Mouse (Mus musculus): ENCODE measurements around the gene Ssbp2. TPM values are rescaled to one million over a fixed set of nuclear protein-coding genes. Genes with fewer than 3 reads are reported as not detected.

Gene Ssbp2
- polyA plus RNA-seq, 1 experiment, result 15.1 TPM

DNA sequence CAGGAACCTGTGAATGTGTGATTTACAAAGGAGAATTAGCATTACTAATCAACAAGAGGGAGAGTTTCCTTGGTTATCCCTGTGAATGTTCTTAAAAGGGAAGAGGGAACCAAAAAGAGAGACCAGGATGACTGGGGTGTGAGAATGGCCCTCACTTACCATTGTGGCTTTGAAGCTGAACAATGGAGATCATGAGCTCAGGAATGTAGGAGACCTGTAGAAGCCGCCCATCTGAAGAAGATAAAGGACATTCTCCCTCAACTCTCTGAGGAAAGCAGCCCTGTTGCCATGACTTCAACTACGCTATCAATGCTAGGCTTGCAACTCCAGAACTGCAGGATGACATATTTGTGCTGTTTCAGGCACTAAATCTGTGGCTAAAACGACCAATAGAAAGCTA is 22.2 kb upstream of the Ssbp2 start:
- TF ChIP-seq CTCF (IDR thresholded peaks at IDR 0.05; ENCODE audit: insufficient read depth, low read length), result no peak
- TF ChIP-seq POLR2A (IDR thresholded peaks at IDR 0.05; ENCODE audit: borderline replicate concordance, extremely low read depth, low read depth, low read length), result no peak
- no peak for DNase-seq
- 71% methylated on average over 3 of the region's 3 CpGs for WGBS
- Histone ChIP-seq H3K4me3 (replicated peaks; ENCODE audit: extremely low read depth, low read depth, low read length) (no peak overlapping the region), H3K4me1 (ENCODE audit: control insufficient read depth, insufficient read depth, low read length) (no peaks in the 10 kb centered on the region)

DNA sequence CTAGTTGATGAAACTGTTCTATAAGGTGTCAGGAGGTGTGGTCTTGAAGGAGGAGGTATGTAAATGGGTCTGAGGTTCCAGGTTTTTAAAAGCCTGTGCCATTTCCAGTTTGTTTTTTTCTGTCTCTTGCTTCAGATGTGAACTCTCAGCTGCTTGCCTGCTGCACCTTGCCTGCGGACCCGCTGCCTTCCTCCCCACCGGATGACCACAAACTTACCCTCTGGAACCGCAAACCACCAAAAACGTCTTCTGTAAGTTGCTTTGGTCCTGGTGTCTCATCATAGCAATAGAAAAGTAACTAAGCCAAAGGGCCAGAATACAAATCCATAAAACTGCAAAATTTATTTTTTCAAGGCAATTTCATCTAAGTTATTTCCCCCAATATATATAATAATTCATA is 18.6 kb upstream of the Ssbp2 start:
- no peak for DNase-seq
- TF ChIP-seq POLR2A (IDR thresholded peaks at IDR 0.05; ENCODE audit: borderline replicate concordance, extremely low read depth, low read depth, low read length) (no peak), CTCF (IDR thresholded peaks at IDR 0.05; ENCODE audit: insufficient read depth, low read length) (no peak)
- Histone ChIP-seq H3K4me3 (replicated peaks; ENCODE audit: extremely low read depth, low read depth, low read length) (no peak overlapping the region), H3K4me1 (ENCODE audit: control insufficient read depth, insufficient read depth, low read length) (no peaks in the 10 kb centered on the region)
- 82% methylated on average over 5 of the region's 5 CpGs for WGBS

DNA sequence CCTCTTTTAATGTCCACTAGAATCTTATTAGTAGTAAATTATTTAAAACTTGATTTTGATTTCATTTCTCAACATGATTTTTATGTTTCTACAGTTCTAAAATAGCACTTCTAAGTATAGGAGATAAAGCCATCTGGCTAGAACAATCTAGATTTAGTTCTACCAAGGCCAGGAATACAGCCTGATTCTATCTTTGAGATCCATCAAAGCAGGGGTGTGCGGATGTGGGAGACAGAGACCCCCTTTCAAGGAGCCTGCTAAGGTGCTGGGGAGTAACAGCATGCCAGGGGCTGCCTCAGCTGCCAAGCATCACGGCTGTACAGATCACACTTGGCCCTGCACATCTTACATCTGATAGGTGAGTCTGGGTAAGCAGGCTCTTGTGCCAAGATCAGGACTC is 13.4 kb upstream of the Ssbp2 start:
- no peak for TF ChIP-seq POLR2A (IDR thresholded peaks at IDR 0.05; ENCODE audit: borderline replicate concordance, extremely low read depth, low read depth, low read length)
- TF ChIP-seq CTCF (IDR thresholded peaks at IDR 0.05; ENCODE audit: insufficient read depth, low read length), result no peak
- 93% methylated on average over 2 of the region's 2 CpGs for WGBS
- H3K4me3 ChIP-seq (replicated peaks; ENCODE audit: extremely low read depth, low read depth, low read length), result no peak overlapping the region
- DNase-seq, result no peak
- H3K4me1 ChIP-seq (ENCODE audit: control insufficient read depth, insufficient read depth, low read length), result no peaks in the 10 kb centered on the region

DNA sequence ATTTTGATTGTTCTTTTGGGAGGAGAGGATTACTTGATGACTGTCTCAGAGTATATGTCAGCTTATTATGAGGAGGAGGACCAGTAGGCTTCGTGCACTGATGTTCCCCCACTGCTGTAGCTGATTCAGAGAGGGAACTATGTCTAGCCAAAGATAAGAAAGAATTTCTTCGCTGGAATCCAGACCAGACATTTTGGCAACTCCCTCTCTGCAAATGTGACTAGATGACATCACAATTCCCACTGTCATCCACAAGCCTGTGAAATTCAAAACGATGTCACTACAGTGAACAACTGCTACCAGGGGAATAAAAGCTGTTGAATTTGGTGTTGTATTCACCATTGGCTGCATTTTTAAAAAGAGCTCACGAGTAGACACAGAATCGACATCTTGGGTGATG is 11.1 kb upstream of the Ssbp2 start:
- no peak for DNase-seq
- 56% methylated on average over 5 of the region's 5 CpGs for WGBS
- H3K4me1 ChIP-seq (ENCODE audit: control insufficient read depth, insufficient read depth, low read length), result no peaks in the 10 kb centered on the region
- no peak for TF ChIP-seq CTCF (IDR thresholded peaks at IDR 0.05; ENCODE audit: insufficient read depth, low read length)
- no peak for TF ChIP-seq POLR2A (IDR thresholded peaks at IDR 0.05; ENCODE audit: borderline replicate concordance, extremely low read depth, low read depth, low read length)
- no peak overlapping the region for H3K4me3 ChIP-seq (replicated peaks; ENCODE audit: extremely low read depth, low read depth, low read length)

DNA sequence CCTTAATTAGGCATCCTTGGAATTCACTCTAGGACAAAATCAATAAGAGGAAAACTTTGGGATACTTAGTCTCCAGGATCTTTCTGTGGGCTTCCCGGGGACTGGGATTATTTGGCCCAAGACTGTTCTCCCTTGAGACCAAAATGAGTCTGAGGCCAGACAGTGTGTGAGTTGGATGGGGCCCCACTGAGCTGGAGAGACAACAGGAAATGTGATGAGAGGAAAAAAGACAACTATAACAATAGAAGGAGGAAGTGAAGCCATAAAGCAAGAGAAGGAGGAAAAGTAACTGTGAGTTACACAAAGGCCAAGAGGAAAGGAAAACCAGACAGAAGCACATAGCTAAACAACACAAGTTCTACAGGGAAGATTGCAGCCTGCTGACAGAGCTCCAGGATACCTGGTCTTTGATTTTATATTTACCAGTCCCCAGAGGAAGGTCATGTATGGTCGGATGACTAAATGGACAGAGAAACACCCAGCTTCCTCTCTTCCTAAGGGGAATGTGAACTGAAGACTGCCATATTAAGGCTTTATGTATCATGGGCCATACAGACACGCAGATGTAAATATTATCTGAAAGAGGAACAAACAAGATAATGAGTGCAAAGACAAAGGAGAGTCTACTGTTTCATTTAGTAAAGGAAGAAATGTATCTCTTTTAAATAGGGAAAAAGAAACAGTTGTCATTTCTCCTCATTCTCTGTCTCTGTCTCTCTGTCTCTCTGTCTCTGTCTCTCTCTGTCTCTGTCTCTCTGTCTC is 8.5 kb upstream of the Ssbp2 start:
- no peaks in the 10 kb centered on the region for H3K4me1 ChIP-seq (ENCODE audit: control insufficient read depth, insufficient read depth, low read length)
- H3K4me3 ChIP-seq (replicated peaks; ENCODE audit: extremely low read depth, low read depth, low read length), result no peak overlapping the region
- TF ChIP-seq POLR2A (IDR thresholded peaks at IDR 0.05; ENCODE audit: borderline replicate concordance, extremely low read depth, low read depth, low read length) (no peak), CTCF (IDR thresholded peaks at IDR 0.05; ENCODE audit: insufficient read depth, low read length) (no peak)
- DNase-seq, result no peak
- 37% methylated on average over 3 of the region's 3 CpGs for whole genome bisulfite sequencing

DNA sequence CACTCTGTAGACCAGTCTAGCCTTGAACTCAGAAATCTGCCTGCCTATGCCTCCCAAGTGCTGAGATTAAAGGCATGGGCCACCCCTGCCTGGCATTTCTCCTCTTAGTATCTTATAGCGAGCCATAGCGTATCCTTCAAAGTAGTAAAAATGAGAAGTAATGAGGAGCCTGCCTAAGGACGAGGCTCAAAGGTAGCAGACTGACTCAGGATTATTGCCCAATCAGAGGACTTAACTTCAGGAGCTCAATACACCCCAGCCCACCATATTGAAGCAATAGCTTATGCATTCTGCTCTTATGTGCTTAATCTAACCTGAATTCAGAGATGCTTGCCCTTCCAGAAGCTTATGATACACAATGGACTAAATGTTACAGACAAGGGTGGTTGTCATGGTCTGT is 7.8 kb upstream of the Ssbp2 start:
- H3K4me3 ChIP-seq (replicated peaks; ENCODE audit: extremely low read depth, low read depth, low read length), result no peak overlapping the region
- 93% methylated on average over 3 of the region's 3 CpGs for WGBS
- TF ChIP-seq CTCF (IDR thresholded peaks at IDR 0.05; ENCODE audit: insufficient read depth, low read length), result no peak
- DNase-seq, result no peak
- no peaks in the 10 kb centered on the region for H3K4me1 ChIP-seq (ENCODE audit: control insufficient read depth, insufficient read depth, low read length)

DNA sequence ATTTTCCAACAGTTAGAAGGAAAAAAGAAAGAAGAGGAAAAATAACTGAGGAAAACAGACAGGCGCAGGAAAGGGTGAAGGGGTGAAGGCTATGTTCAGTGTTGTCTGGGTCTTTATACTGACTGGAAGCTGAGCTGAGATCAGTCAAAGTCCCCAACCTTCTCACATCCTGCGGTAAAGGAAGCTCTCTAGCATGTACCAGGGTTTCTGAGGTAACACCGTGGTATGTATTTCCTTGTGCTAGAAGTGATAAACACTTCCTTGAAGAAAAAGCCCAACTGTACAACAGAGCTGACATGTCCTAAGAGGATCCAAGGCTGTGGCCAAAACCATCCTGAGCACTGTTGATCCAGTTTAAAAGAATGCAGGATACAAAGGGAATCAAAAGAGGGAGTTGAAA is 6.8 kb upstream of the Ssbp2 start:
- TF ChIP-seq CTCF (IDR thresholded peaks at IDR 0.05; ENCODE audit: insufficient read depth, low read length), result no peak
- no peak for TF ChIP-seq POLR2A (IDR thresholded peaks at IDR 0.05; ENCODE audit: borderline replicate concordance, extremely low read depth, low read depth, low read length)
- WGBS, result 67% methylated on average over 3 of the region's 3 CpGs
- H3K4me3 ChIP-seq (replicated peaks; ENCODE audit: extremely low read depth, low read depth, low read length), result no peak overlapping the region
- no peaks in the 10 kb centered on the region for H3K4me1 ChIP-seq (ENCODE audit: control insufficient read depth, insufficient read depth, low read length)
- DNase-seq, result no peak

DNA sequence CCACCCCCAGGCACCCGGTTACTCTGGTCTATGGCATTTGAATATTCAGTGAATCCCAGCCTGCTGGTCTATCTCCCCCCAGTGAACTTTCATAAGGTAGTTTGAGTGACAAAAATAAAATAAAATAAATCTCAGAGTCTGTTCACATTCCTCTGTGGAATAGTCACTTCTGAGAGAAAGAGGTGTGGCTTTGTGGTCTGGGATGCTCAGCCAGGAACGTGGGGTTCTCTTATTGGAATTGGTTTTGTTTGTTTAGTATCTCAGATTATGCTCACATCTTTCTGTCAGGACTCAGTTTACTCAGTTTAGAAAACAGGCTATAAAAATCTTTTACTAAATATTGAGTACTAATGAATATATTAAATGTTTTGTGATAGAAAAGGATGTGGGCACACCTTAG is 4.0 kb upstream of the Ssbp2 start:
- Histone ChIP-seq H3K4me1 (ENCODE audit: control insufficient read depth, insufficient read depth, low read length) (peaks cover 6% of the 10 kb centered on the region; the same call in 1 of the 2 replicates), H3K4me3 (replicated peaks; ENCODE audit: extremely low read depth, low read depth, low read length) (no peak overlapping the region)
- no peak for DNase-seq
- TF ChIP-seq CTCF (IDR thresholded peaks at IDR 0.05; ENCODE audit: insufficient read depth, low read length) (no peak), POLR2A (IDR thresholded peaks at IDR 0.05; ENCODE audit: borderline replicate concordance, extremely low read depth, low read depth, low read length) (no peak)
- WGBS, result 48% methylated on average over 2 of the region's 2 CpGs

DNA sequence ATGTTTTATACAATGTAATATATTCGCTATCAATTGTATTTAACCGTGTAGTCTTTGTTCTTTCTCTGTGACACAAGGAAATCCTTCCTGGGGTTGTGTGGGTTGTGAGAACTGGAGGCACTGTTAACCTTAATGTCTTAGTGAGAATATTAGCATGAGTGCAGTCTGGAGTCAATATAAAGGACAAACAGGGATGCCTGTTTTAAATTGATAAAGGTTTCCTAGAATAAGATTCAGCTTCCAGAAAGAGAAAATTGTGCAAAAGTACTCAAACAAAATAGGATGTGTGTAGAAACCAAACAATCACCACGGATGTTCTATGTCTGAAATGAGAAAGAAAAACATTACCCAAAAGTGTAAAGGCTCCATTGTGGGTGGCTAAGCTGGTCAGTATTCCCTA is 3.3 kb upstream of the Ssbp2 start:
- 64% methylated on average over 3 of the region's 3 CpGs for WGBS
- TF ChIP-seq POLR2A (IDR thresholded peaks at IDR 0.05; ENCODE audit: borderline replicate concordance, extremely low read depth, low read depth, low read length), result no peak
- TF ChIP-seq CTCF (IDR thresholded peaks at IDR 0.05; ENCODE audit: insufficient read depth, low read length), result no peak
- Histone ChIP-seq H3K4me1 (ENCODE audit: control insufficient read depth, insufficient read depth, low read length) (peaks cover 6% of the 10 kb centered on the region; the same call in 1 of the 2 replicates), H3K4me3 (replicated peaks; ENCODE audit: extremely low read depth, low read depth, low read length) (no peak overlapping the region)
- no peak for DNase-seq

DNA sequence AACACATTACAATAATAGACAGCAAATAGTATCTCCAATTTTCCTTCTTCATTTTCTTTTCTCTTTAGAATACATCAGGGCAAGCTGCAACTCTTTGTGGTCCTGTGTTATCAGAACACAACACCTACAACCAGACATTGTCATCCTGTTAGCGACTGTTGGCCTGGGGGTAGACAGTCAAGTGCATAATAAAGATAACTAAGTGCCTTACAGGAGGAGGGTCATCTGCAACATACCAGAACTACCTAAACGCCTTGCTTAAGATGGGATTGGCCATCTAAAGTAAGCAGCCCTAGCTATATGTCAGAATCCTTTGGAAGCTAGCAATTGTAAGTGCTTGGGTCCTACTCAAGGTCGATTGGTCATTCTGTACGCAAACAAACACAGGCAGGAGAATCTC is 2.1 kb upstream of the Ssbp2 start:
- 76% methylated on average over 4 of the region's 4 CpGs for WGBS
- DNase-seq, result no peak
- TF ChIP-seq POLR2A (IDR thresholded peaks at IDR 0.05; ENCODE audit: borderline replicate concordance, extremely low read depth, low read depth, low read length), result no peak
- no peak for TF ChIP-seq CTCF (IDR thresholded peaks at IDR 0.05; ENCODE audit: insufficient read depth, low read length)

More for the DNA sequence above, 2.1 kb upstream of the Ssbp2 start:
- H3K4me3 ChIP-seq (replicated peaks; ENCODE audit: extremely low read depth, low read depth, low read length), result no peak overlapping the region
- H3K4me1 ChIP-seq (ENCODE audit: control insufficient read depth, insufficient read depth, low read length), result peaks cover 6% of the 10 kb centered on the region; the same call in 1 of the 2 replicates
